Mouse (Mus musculus): ENCODE data around the gene Ggps1. TPM values are rescaled to one million over a fixed set of nuclear protein-coding genes. Genes with fewer than 3 reads are reported as not detected.
"Not testable (repeated sequence)": the region's sequence is repeated elsewhere in the genome, so short reads cannot be mapped to it uniquely, and the experiment has no call there.

Ggps1 gene
- total RNA-seq, 2 experiments from 2014 or later, result 61.4 to 62.7 TPM

GRCm38 (mm10) chr13:14040186-14040585 is 23.1 kb downstream of the Ggps1 start:
- no peak for DNase-seq (ENCODE audit: low spot score in 2 of 2)
- intact Hi-C loops (cut with DNase I), result no loop called here

DNA sequence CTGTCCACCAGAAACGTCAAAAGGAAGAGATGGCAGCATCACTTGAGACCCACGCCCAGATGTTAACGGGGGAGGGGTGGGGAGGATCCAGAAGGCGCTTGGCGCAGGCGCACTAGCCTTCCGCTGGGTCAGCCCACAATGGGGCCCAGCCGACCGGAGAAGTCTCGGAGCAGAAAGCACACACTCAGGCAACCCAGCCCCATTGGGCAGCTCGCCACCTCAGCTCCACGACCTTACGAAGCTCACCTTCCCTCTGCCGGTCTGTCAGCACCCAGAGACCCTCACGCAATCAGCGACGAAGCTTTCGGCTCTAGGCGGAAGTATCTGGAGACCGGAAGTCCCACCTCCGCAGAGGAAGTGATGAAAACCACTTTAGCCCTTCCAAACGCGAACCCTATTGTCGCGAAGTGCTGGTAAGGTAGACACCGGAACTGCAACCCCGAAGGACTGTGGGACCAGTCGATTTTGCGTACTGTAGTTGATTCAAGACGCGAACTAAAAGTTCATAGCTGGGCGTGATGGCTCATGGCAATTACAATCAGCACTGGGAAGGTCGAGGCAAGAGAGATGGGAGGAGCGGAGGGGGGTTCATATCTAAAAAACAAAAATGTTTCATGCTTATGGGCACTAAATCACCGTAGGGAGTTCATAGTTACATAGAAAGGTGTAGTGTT is 23.9 kb downstream of the Ggps1 start, which contains the start of gene Tbce:
Gene Tbce, minus strand, starts transcription at position 347 of the 674 bp plus-strand sequence.
- intact Hi-C loops (cut with DNase I), result loop anchor here (1.0 to 2.0 kb wide), 2 partner anchors 24 to 85 kb away; partner anchors contain the start of genes Arid4b, B3galnt2 and Ggps1
- peak; percentile 95 to 96 for DNase-seq (ENCODE audit: low spot score in 2 of 2)

- DNase-seq (ENCODE audit: low spot score in 2 of 2), result peak; percentile 17 to 31
- intact Hi-C loops (cut with DNase I), result loop anchor here (1.0 to 2.0 kb wide), 2 partner anchors 24 to 84 kb away; partner anchors contain the start of genes Arid4b, B3galnt2 and Ggps1
Observed at GRCm38 (mm10) chr13:14038911-14039291, 24.4 kb downstream of the Ggps1 start.

GRCm38 (mm10) chr13:14035875-14036630 is 27.2 kb downstream of the Ggps1 start:
- DNase-seq (ENCODE audit: low spot score in 2 of 2), result no peak
- intact Hi-C loops (cut with DNase I), result no loop called here

GRCm38 (mm10) chr13:14035352-14035751 is 27.9 kb downstream of the Ggps1 start:
- DNase-seq (ENCODE audit: low spot score in 2 of 2); intact Hi-C loops (cut with DNase I): not testable (repeated sequence)

DNA sequence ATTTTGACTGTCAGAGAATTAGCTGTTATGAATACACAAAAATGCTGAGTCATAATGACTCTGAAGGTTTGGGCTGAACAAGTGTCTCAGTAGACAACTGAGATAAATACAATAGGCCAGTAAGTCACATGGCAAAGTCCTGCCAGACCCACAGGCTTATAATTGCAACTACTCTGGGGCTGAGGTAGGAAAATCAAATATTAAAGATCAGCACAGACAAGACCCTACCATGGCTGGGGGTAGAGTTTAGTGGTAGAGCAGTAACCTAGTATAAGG is 29.3 kb downstream of the Ggps1 start:
- no peak for DNase-seq (ENCODE audit: low spot score in 2 of 2)
- intact Hi-C loops (cut with DNase I), result no loop called here

- no peak for DNase-seq (ENCODE audit: low spot score in 2 of 2)
- intact Hi-C loops (cut with DNase I), result no loop called here
Observed at GRCm38 (mm10) chr13:14033309-14034072, 29.8 kb downstream of the Ggps1 start.

GRCm38 (mm10) chr13:14026154-14026820 is 37.0 kb downstream of the Ggps1 start:
- intact Hi-C loops (cut with DNase I), result no loop called here
- no peak for DNase-seq (ENCODE audit: low spot score in 2 of 2)

- intact Hi-C loops (cut with DNase I), result no loop called here
- no peak for DNase-seq (ENCODE audit: low spot score in 2 of 2)
Observed at GRCm38 (mm10) chr13:14025554-14025953, 37.7 kb downstream of the Ggps1 start.

DNA sequence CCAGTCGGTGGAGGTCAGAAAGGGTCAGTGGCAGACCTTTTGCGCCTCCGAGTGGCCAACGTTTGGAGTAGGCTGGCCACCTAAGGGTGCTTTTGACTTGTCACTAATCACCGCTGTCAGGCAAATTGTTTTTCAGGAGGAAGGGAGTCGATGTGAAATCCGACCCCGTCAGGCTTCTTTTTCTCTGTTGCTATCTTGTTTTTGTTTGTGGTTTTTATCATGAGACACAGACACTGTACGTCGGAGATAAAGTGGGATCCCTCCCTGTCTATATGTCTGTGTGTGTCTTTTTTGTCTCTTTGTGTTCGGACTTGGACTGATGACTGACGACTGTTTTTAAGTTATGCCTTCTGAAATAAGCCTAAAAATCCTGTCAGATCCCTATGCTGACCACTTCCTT is 41.9 kb downstream of the Ggps1 start:
- intact Hi-C loops (cut with DNase I); DNase-seq (ENCODE audit: low spot score in 2 of 2): not testable (repeated sequence)

- no peak for DNase-seq (ENCODE audit: low spot score in 2 of 2)
- intact Hi-C loops (cut with DNase I), result no loop called here
Observed at GRCm38 (mm10) chr13:14018852-14019251, 44.4 kb downstream of the Ggps1 start.

DNA sequence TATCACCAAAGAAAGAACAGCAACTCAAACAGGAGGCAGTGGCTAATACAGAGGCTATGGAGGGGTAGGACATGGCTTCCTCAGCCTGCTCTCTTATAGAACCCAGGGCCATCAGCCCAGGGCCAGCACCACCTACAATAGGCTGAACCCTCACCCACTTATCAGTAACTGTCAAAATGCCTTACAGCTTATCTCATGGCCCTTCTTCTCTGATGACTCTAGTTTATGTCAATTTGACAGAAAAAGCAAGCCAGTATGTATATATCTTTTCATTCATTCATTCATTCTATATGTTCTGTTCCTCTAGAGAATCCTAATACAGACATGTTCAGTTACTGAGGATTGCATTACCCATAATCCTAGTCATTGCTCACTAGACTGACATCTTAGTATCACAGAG is 45.0 kb downstream of the Ggps1 start:
- DNase-seq (ENCODE audit: low spot score in 2 of 2), result no peak
- intact Hi-C loops (cut with DNase I), result no loop called here

GRCm38 (mm10) chr13:14015609-14016008 is 47.7 kb downstream of the Ggps1 start:
- intact Hi-C loops (cut with DNase I), result no loop called here
- no peak for DNase-seq (ENCODE audit: low spot score in 2 of 2)

- intact Hi-C loops (cut with DNase I), result no loop called here
- no peak for DNase-seq (ENCODE audit: low spot score in 2 of 2)
Observed at GRCm38 (mm10) chr13:14014540-14014939, 48.7 kb downstream of the Ggps1 start.

DNA sequence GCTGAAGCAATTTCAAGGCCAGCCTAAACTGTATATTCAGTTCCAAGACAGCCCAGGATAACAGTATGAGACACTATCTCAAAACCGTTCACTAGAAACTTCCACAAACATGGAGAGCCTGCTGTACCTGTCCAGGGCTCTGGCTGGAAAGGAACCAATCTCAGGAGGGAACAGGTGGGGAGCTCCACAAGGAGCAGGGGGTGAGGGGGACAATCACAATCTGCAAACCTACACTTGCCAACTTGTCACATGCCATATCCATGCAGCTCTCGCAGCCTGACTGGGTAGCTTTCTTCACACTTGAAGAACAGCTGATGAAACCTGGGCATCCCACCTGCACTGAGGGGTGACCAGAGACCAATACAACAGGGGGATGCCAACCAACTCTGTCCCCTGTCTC is 49.3 kb downstream of the Ggps1 start:
- intact Hi-C loops (cut with DNase I), result no loop called here
- DNase-seq (ENCODE audit: low spot score in 2 of 2), result no peak

- no peak for DNase-seq (ENCODE audit: low spot score in 2 of 2)
- intact Hi-C loops (cut with DNase I), result no loop called here
Observed at GRCm38 (mm10) chr13:14011454-14011995, 51.8 kb downstream of the Ggps1 start.

DNA sequence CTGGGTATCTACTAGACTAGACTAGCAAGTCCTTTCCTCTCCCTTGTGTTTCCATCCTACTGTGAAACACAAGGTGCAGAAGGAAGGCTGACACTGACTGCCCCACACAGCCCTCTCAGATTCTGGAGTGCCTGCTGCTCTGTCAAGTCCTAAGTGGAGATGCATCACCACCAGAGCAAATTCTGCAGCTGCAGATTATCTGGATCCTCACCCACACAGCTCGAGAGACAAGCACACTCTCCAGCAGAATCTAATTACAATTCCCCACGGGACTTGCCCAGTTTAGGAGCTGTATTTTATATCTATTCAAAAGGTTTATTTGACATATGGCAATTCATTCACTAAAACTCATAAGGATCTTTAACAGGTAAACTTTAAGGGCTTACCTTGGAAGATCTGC is 57.2 kb downstream of the Ggps1 start:
- peak in 1 of 2 experiments; percentile 28 for DNase-seq (ENCODE audit: low spot score in 2 of 2)
- intact Hi-C loops (cut with DNase I), result no loop called here

GRCm38 (mm10) chr13:14004999-14005398 is 58.3 kb downstream of the Ggps1 start:
- intact Hi-C loops (cut with DNase I), result no loop called here
- no peak for DNase-seq (ENCODE audit: low spot score in 2 of 2)

DNA sequence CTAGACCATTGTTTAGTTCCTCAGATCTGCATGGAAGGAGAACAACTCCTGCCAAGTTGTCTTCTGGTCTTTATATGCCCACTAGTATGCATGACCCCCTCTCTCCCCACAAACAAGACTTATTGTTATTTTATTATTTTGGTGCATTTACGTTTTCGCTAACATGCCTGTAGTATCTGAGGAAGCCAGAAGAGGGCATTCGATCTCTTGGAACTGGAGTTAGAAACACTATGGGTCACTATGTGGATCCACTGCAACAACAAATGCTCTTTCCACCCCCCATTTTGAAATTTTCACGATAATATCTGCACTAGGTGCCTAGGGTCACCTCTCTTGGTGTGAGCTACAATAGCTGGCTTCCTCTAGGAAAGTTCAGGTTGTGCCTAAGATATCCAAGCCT is 59.2 kb downstream of the Ggps1 start:
- intact Hi-C loops (cut with DNase I), result no loop called here
- no peak for DNase-seq (ENCODE audit: low spot score in 2 of 2)

GRCm38 (mm10) chr13:14002706-14003105 is 60.6 kb downstream of the Ggps1 start:
- intact Hi-C loops (cut with DNase I), result no loop called here
- no peak for DNase-seq (ENCODE audit: low spot score in 2 of 2)

Measured in left cerebral cortex, postnatal 25 days (tissue).